Mouse (Mus musculus) spleen, adult 2 months (tissue): ENCODE measurements around the gene Gm45234.

Experiments used
- CTCF ChIP-seq: fragments of 200-500 bp; IDR thresholded peaks from 2 replicates; pipeline ENCODE4 v1.5.1; 2011; ENCODE audit warnings: mild to moderate bottlenecking, inconsistent platforms; ENCODE audit not compliant: insufficient read depth, insufficient read length, insufficient replicate concordance; ENCODE audit errors: extremely low read depth
- POLR2A ChIP-seq: fragments of 200-500 bp; IDR thresholded peaks from 2 replicates; pipeline ENCODE4 v1.6.1; 2011; ENCODE audit warnings: low read depth, low read length, inconsistent platforms

- TF ChIP-seq CTCF (no peak), POLR2A (no peak)
Observed at GRCm38 (mm10) chr6:124744755-124745321, 11.0 kb downstream of the Gm45234 start.
